Mouse (Mus musculus) lung, embryonic 16.5 days (tissue): Measurements from ENCODE around the gene C2cd4a. TPM values are rescaled to one million over a fixed set of nuclear protein-coding genes. Genes with fewer than 3 reads are reported as not detected.
A peak's percentile ranks its signal among the peaks of the same experiment; 100 is the strongest.

Experiments
- ATAC-seq: fragments of 200-750 bp; cut with Nextera tagmentation; 2 replicates; pipeline ENCODE4 v1.8.0; 2017; ENCODE audit warnings: low read depth, mild to moderate bottlenecking, moderate library complexity
- H3K27ac ChIP-seq: fragments of 300-500 bp; sonication (generic); 2 replicates; pipeline ENCODE4 v1.5.1; 2014; ENCODE audit warnings: mild to moderate bottlenecking, control low read depth, low read length
- H3K27me3 ChIP-seq: fragments of 300-500 bp; sonication (generic); 2 replicates; pipeline ENCODE4 v1.6.1; 2014; ENCODE audit warnings: low read depth, low read length, mixed read lengths; ENCODE audit not compliant: control insufficient read depth, insufficient read depth
- H3K36me3 ChIP-seq: fragments of 300-500 bp; sonication (generic); 2 replicates; pipeline ENCODE4 v1.6.1; 2014; ENCODE audit warnings: low read length; ENCODE audit not compliant: control insufficient read depth, insufficient read depth
- H3K4me1 ChIP-seq: fragments of 300-500 bp; sonication (generic); replicated peaks from 2 replicates; pipeline ENCODE4 v1.6.1; 2014; ENCODE audit warnings: low read length, mixed read lengths; ENCODE audit not compliant: control insufficient read depth, insufficient read depth
- H3K4me2 ChIP-seq: fragments of 300-500 bp; sonication (generic); 2 replicates; pipeline ENCODE4 v1.6.1; 2014; ENCODE audit warnings: low read depth, low read length, control low read depth
- H3K4me3 ChIP-seq: fragments of 300-500 bp; sonication (generic); 2 replicates; pipeline ENCODE4 v1.5.1; 2014; ENCODE audit warnings: mild to moderate bottlenecking, low read length, control low read depth
- H3K9ac ChIP-seq: fragments of 300-500 bp; sonication (generic); 2 replicates; pipeline ENCODE4 v1.6.1; 2014; ENCODE audit warnings: low read length, control low read depth
- H3K9me3 ChIP-seq: fragments of 300-500 bp; sonication (generic); 2 replicates; pipeline ENCODE4 v1.6.1; 2016; ENCODE audit warnings: low read length; ENCODE audit not compliant: control insufficient read depth
- WGBS: fragments of 180-500 bp; shearing (Covaris S2); extraction: QIAGEN DNeasy Blood & Tissue Kit; methylation state at CpG from one replicate; pipeline ENCODE4 v1.1.7; 2014; 5-methylcytosine and 5-hydroxymethylcytosine counted together
- polyA plus RNA-seq: library from polyadenylated mRNA; unstranded; fragments of >200 nt; fragmentation: Nextera tagmentation; extraction: Ambion mirVana; gene quantifications from 2 replicates; pipeline ENCODE4 v1.2.1, GENCODE M21; 2015

The C2cd4a gene
- polyA plus RNA-seq, 1 experiment from 2014 or later: 0.25 TPM

DNA sequence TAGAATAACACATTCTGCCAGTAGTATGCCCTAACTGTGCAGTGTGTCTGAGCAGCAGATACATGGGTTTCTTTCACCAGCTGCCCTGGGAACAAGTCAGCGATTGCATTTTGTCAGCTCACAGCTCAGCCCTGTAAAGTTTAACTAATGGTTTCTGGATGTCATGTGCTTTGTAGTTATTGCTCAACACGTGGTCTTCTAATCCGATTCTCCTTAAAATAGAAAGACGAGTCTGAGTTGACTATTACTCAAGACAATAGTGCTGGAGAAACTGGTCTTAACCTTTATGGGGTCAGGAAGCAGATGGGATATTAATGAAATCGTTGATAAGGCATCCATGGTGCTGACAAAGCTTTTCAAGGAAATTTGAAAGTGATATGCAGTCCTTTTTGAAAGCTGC, 10.7 kb upstream of the C2cd4a start:
- WGBS: 27% methylated on average over 5 of the region's 5 CpGs
- Histone ChIP-seq H3K36me3 (no peaks in the 10 kb centered on the region), H3K27me3 (no peaks in the 10 kb centered on the region), H3K4me2 (no peak overlapping the region), H3K27ac (no peak overlapping the region), H3K9me3 (no peaks in the 10 kb centered on the region), H3K4me3 (no peak overlapping the region), H3K4me1 (peaks cover 20% of the 10 kb centered on the region; the same call in 1 of the 2 replicates), H3K9ac (no peak overlapping the region)
- ATAC-seq: peak; percentile 71

DNA sequence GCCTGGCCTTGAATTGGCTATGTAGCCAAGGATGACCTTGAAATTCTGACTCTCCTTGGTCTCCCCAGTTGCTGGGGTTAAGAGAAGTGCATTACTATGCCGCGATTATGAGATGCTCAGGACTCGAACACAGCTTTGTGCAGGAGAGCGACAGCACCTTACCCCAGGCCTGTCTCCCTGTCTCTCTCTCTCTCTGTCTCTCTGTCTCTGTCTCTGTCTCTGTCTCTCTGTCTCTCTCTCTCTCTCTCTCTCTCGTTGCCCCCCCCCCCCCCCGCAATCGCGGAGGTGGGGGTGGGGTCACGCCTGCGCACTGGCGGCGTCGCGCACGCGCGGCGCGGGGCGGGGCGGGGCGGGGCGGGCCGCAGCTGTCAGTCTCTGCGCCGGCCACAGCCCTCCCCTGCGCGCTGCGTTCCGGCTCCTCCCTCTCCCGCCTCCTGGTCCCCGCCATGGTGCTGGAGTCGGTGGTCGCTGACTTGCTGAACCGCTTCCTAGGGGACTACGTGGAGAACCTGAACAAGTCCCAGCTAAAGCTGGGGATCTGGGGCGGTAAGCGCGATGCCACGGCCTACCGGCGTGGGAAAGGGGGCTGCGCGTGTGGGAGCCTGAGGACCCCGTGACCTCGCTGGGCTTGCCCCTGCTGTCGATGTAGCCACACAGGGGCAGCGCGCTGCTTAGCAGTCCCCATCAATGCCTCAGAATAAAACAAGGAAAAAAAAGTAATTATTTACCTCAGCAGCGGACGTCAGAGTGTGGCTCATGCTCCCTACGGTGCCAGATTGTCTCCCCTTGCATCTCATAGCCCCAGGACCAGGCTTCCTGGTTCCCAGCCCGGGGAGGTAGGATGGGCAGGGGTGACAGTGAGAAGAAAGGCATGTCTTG, 8.1 kb upstream of the C2cd4a start, which contains the start of gene Vps13c:
TSS of gene Vps13c (plus strand) at position 416 of the 879 bp plus-strand sequence.
- Histone ChIP-seq H3K27me3 (no peaks in the 10 kb centered on the region), H3K9ac (peak within 1 kb of the TSS; percentile 88), H3K4me2 (peak within 1 kb of the TSS; percentile 84), H3K9me3 (no peaks in the 10 kb centered on the region), H3K27ac (peak within 1 kb of the TSS; percentile 36; the same call in 1 of the 2 replicates), H3K4me3 (peak within 1 kb of the TSS; percentile 95), H3K36me3 (no peaks in the 10 kb centered on the region), H3K4me1 (peaks cover 18% of the 10 kb centered on the region; the same call in 1 of the 2 replicates)
- peak; percentile 97 for ATAC-seq
- WGBS: under 1% methylated on average over 40 of the region's 53 CpGs

- H3K9ac ChIP-seq: no peak overlapping the region
- WGBS: 73% methylated on average over 2 of the region's 2 CpGs
Measured at GRCm38 (mm10) chr9:67837311-67837710, 5.2 kb upstream of the C2cd4a start.

GRCm38 (mm10) chr9:67834535-67834934, 2.4 kb upstream of the C2cd4a start:
- no peak for ATAC-seq
- Histone ChIP-seq H3K4me3 (no peak overlapping the region), H3K9me3 (0 out of 2 replicates have a peak, but pooled peaks cover 2% of the 10 kb centered on the region), H3K4me2 (no peak overlapping the region), H3K27ac (no peak overlapping the region), H3K36me3 (no peaks in the 10 kb centered on the region), H3K27me3 (peaks cover 29% of the 10 kb centered on the region), H3K9ac (no peak overlapping the region), H3K4me1 (peaks cover 20% of the 10 kb centered on the region)
- 67% methylated on average over 5 of the region's 5 CpGs for WGBS

More at GRCm38 (mm10) chr9:67837311-67837710, 5.2 kb upstream of the C2cd4a start:
- no peak for ATAC-seq
- Histone ChIP-seq H3K4me2 (no peak overlapping the region), H3K27ac (no peak overlapping the region), H3K4me3 (no peak overlapping the region), H3K4me1 (peaks cover 18% of the 10 kb centered on the region; the same call in 1 of the 2 replicates), H3K27me3 (peaks cover 6% of the 10 kb centered on the region), H3K36me3 (no peaks in the 10 kb centered on the region), H3K9me3 (0 out of 2 replicates have a peak, but pooled peaks cover 2% of the 10 kb centered on the region)

GRCm38 (mm10) chr9:67831359-67832045, 628 bp downstream of the C2cd4a start:
- ATAC-seq: peak; percentile 59
- Histone ChIP-seq H3K4me3 (peak overlapping the region; percentile 63), H3K4me1 (peaks cover 20% of the 10 kb centered on the region), H3K27me3 (peaks cover 35% of the 10 kb centered on the region), H3K4me2 (peak overlapping the region; percentile 95), H3K9me3 (0 out of 2 replicates have a peak, but pooled peaks cover 2% of the 10 kb centered on the region), H3K9ac (peak overlapping the region; percentile 64), H3K27ac (peak overlapping the region; percentile 12; the same call in 1 of the 2 replicates), H3K36me3 (no peaks in the 10 kb centered on the region)
- WGBS: under 1% methylated on average over 56 of the region's 57 CpGs

DNA sequence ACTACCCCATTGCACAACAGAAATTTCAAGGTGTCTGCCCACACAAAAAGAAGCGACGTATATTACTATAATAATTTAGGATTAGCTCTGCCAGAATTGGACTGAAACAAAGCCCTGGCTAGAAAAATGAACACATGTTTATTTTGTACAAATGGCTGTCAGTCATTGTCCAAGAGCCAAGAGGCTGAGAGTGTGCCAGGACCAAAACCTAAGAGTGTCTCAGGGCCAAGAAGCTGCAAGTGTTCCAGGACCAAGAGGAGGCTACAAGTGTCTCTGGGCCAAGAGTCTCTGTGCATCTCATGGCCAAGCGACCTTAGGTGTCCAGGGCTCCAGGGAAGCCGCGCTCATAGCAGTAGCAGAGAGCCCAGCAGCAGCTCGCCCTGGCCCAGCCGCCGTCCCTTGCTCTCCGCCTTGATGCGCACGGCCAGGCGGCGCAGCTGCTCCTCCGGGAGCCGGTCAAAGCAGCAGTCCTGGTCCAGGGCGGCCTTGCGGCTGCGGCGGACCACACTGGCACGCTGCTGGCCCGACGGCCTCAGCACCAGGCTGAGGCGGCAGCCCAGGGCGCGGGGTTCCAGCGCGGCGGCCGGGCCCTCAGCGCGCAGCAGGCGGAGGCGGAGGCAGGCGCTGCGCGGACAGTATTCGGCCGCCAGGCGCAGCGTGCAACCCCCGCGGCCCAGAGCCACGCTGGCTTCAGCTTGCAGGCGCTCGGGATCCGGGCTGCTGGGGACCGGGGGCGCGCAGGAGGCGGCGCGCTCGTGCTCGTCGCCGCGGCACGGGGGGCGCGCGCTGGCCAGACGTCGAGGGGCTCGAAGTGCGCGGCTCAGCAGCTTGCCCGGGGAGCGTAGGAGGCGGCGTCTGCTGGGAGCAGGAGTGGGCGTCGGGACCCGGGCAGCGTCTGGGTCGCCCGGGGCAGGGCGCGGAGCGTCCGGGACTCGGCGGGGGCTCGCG, 1.4 kb downstream of the C2cd4a start:
- Histone ChIP-seq H3K9ac (peak overlapping the region; percentile 64), H3K4me1 (peaks cover 20% of the 10 kb centered on the region), H3K36me3 (no peaks in the 10 kb centered on the region), H3K4me2 (peak overlapping the region; percentile 95), H3K27ac (peak overlapping the region; percentile 22; the same call in 1 of the 2 replicates), H3K27me3 (peaks cover 35% of the 10 kb centered on the region), H3K9me3 (0 out of 2 replicates have a peak, but pooled peaks cover 2% of the 10 kb centered on the region), H3K4me3 (peak overlapping the region; percentile 63)
- peak; percentile 90 for ATAC-seq
- whole genome bisulfite sequencing: 2% methylated on average over 55 of the region's 84 CpGs

DNA sequence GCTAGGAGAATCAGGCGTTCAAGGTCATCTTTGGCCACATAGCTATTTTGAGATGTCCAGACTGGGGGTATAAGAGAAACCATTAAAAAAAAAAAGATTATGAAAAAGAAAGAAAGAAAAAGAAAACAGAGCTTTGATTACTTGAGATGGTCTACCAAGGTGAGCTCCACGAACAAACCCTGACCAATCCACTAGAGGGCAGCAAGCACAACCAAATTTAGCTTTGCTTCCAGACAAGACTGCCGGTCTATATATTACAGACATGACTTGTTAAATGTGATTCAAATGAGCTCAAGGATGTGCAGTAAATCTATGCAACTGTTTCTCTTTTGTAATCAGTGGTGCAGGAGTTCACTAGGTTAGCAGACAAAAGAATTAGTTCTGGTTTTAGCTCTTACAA, 3.9 kb downstream of the C2cd4a start:
- 8% methylated on average over 3 of the region's 3 CpGs for WGBS
- no peak overlapping the region for H3K4me2 ChIP-seq
- no peak for ATAC-seq
- H3K9me3 ChIP-seq: no peaks in the 10 kb centered on the region
- no peaks in the 10 kb centered on the region for H3K36me3 ChIP-seq
- H3K9ac ChIP-seq: no peak overlapping the region
- no peak overlapping the region for H3K4me3 ChIP-seq
- H3K27me3 ChIP-seq: peaks cover 35% of the 10 kb centered on the region
- H3K27ac ChIP-seq: no peak overlapping the region
- H3K4me1 ChIP-seq: peaks cover 22% of the 10 kb centered on the region

GRCm38 (mm10) chr9:67825527-67825926, 6.6 kb downstream of the C2cd4a start:
- 81% methylated on average over 7 of the region's 7 CpGs for WGBS
- peaks cover 13% of the 10 kb centered on the region; the same call in 1 of the 2 replicates for H3K27me3 ChIP-seq
- no peaks in the 10 kb centered on the region for H3K36me3 ChIP-seq
- H3K9me3 ChIP-seq: no peaks in the 10 kb centered on the region
- ATAC-seq: no peak
- no peak overlapping the region for H3K4me2 ChIP-seq
- peaks cover 8% of the 10 kb centered on the region for H3K4me1 ChIP-seq
- no peak overlapping the region for H3K9ac ChIP-seq
- no peak overlapping the region for H3K4me3 ChIP-seq
- no peak overlapping the region for H3K27ac ChIP-seq
